Mouse (Mus musculus) limb, embryonic 14.5 days (tissue): ENCODE data around the gene Gm42742. TPM values are rescaled to one million over a fixed set of nuclear protein-coding genes. Genes with fewer than 3 reads are reported as not detected.
A peak's percentile ranks its signal among the peaks of the same experiment; 100 is the strongest.

Source experiments
- ATAC-seq: fragments of 200-750 bp; cut with Nextera tagmentation; 2 replicates; pipeline ENCODE4 v1.8.0; 2017; ENCODE audit warnings: low read depth, moderate number of reproducible peaks, moderate TSS enrichment; ENCODE audit not compliant: low FRiP score
- DNase-seq: peaks from one replicate; pipeline ENCODE4 v3.0.0-alpha.2; 2015; ENCODE audit warnings: low spot score
- H3K27ac ChIP-seq: fragments of 300-500 bp; sonication (generic); replicated peaks from 2 replicates; pipeline ENCODE4 v1.5.1; 2014; ENCODE audit warnings: low read depth, mild to moderate bottlenecking, low read length, moderate library complexity, mixed read lengths
- H3K27me3 ChIP-seq: fragments of 300-500 bp; sonication (generic); 2 replicates; pipeline ENCODE4 v1.6.1; 2014; ENCODE audit warnings: low read length, mixed read lengths; ENCODE audit not compliant: control insufficient read depth, insufficient read depth
- H3K36me3 ChIP-seq: fragments of 300-500 bp; sonication (generic); 2 replicates; pipeline ENCODE4 v1.6.1; 2014; ENCODE audit warnings: mild to moderate bottlenecking, low read length, moderate library complexity, mixed read lengths; ENCODE audit not compliant: control insufficient read depth, insufficient read depth
- H3K4me1 ChIP-seq: fragments of 300-500 bp; sonication (generic); 2 replicates; pipeline ENCODE4 v1.6.1; 2014; ENCODE audit warnings: antibody characterized with exemption, low read length, mixed read lengths; ENCODE audit not compliant: control insufficient read depth, insufficient read depth
- H3K4me2 ChIP-seq: fragments of 300-500 bp; sonication (generic); replicated peaks from 2 replicates; pipeline ENCODE4 v1.6.1; 2014; ENCODE audit warnings: low read depth, mild to moderate bottlenecking, low read length, moderate library complexity; ENCODE audit not compliant: severe bottlenecking
- H3K4me3 ChIP-seq: fragments of 300-500 bp; sonication (generic); replicated peaks from 2 replicates; pipeline ENCODE4 v1.5.1; 2014; ENCODE audit warnings: low read length
- H3K9ac ChIP-seq: fragments of 300-500 bp; sonication (generic); 2 replicates; pipeline ENCODE4 v1.6.1; 2014; ENCODE audit warnings: mild to moderate bottlenecking, low read depth, low read length, moderate library complexity; ENCODE audit not compliant: severe bottlenecking
- H3K9me3 ChIP-seq: fragments of 300-500 bp; sonication (generic); 2 replicates; pipeline ENCODE4 v1.6.1; 2016; ENCODE audit warnings: low read length; ENCODE audit not compliant: control insufficient read depth
- POLR2A ChIP-seq: fragments of 200-500 bp; IDR thresholded peaks from 2 replicates; pipeline ENCODE4 v1.8.0; 2012; ENCODE audit warnings: inconsistent platforms, mild to moderate bottlenecking, moderate library complexity, borderline replicate concordance; ENCODE audit not compliant: insufficient read depth, insufficient read length; ENCODE audit errors: extremely low read depth
- WGBS: fragments of 180-500 bp; shearing (Covaris S2); extraction: QIAGEN DNeasy Blood & Tissue Kit; methylation state at CpG from one replicate; pipeline ENCODE4 v1.1.7; 2014; 5-methylcytosine and 5-hydroxymethylcytosine counted together
- polyA plus RNA-seq, 2 experiments: library from polyadenylated mRNA; depleted of rRNA in 1 of 2; stranded (reverse) in 1 of 2; unstranded in 1 of 2; fragments of >200 nt; fragmentation: Nextera tagmentation in 1 of 2; extraction: Ambion mirVana in 1 of 2; gene quantifications; 2 replicates each; pipeline versions ENCODE4 v1.2.1 to v1.2.3; 2012 to 2014

The Gm42742 gene
- polyA plus RNA-seq, 2 experiments: 37.7 to 143 TPM

- Histone ChIP-seq H3K27me3 (no peaks in the 10 kb centered on the region), H3K4me3 (peak overlapping the region; percentile 96; the same call in 1 of the 2 replicates), H3K9ac (peak overlapping the region; percentile 97; the same call in 1 of the 2 replicates), H3K4me1 (peaks cover 55% of the 10 kb centered on the region), H3K27ac (no peak overlapping the region; the same call in 1 of the 2 replicates), H3K9me3 (no peaks in the 10 kb centered on the region), H3K36me3 (peaks cover 40% of the 10 kb centered on the region), H3K4me2 (peak overlapping the region; percentile 0; the same call in 1 of the 2 replicates)
- 83% methylated on average over 7 of the region's 7 CpGs for WGBS
- TF ChIP-seq POLR2A: no peak
- ATAC-seq (no peak), DNase-seq (no peak)
Observed at GRCm38 (mm10) chr7:127022528-127023271, 1.8 kb upstream of the Gm42742 start.

- peak overlapping the region; percentile 76 for H3K27ac ChIP-seq
- H3K4me3 ChIP-seq: peak overlapping the region; percentile 61
- peak overlapping the region; percentile 85 for H3K4me2 ChIP-seq
- ATAC-seq: no peak
- TF ChIP-seq POLR2A: no peak
- H3K36me3 ChIP-seq: peaks cover 40% of the 10 kb centered on the region
- DNase-seq: no peak
- H3K9ac ChIP-seq: peak overlapping the region; percentile 72
- H3K4me1 ChIP-seq: peaks cover 56% of the 10 kb centered on the region
- H3K27me3 ChIP-seq: no peaks in the 10 kb centered on the region
- H3K9me3 ChIP-seq: no peaks in the 10 kb centered on the region
- 47% methylated on average over 5 of the region's 5 CpGs for WGBS
Observed at GRCm38 (mm10) chr7:127021563-127022527, 948 bp upstream of the Gm42742 start.

- peaks cover 46% of the 10 kb centered on the region for H3K36me3 ChIP-seq
- no peaks in the 10 kb centered on the region for H3K9me3 ChIP-seq
- H3K4me3 ChIP-seq: peak overlapping the region; percentile 61
- peak overlapping the region; percentile 85 for H3K4me2 ChIP-seq
- H3K27me3 ChIP-seq: no peaks in the 10 kb centered on the region
- WGBS: 23% methylated on average over 5 of the region's 5 CpGs
- peak overlapping the region; percentile 76 for H3K27ac ChIP-seq
- no peak for DNase-seq
- peaks cover 62% of the 10 kb centered on the region for H3K4me1 ChIP-seq
- TF ChIP-seq POLR2A: no peak
- peak overlapping the region; percentile 72 for H3K9ac ChIP-seq
- no peak for ATAC-seq
Observed at GRCm38 (mm10) chr7:127020491-127020890, 406 bp downstream of the Gm42742 start.

GRCm38 (mm10) chr7:127020031-127020430, 866 bp downstream of the Gm42742 start:
- Histone ChIP-seq H3K4me2 (peak overlapping the region; percentile 85), H3K27me3 (no peaks in the 10 kb centered on the region), H3K36me3 (peaks cover 46% of the 10 kb centered on the region), H3K9me3 (no peaks in the 10 kb centered on the region), H3K27ac (peak overlapping the region; percentile 76), H3K4me3 (peak overlapping the region; percentile 61), H3K4me1 (peaks cover 66% of the 10 kb centered on the region), H3K9ac (peak overlapping the region; percentile 72)
- no peak for TF ChIP-seq POLR2A
- DNase-seq (no peak), ATAC-seq (no peak)
- WGBS: 66% methylated on average over 3 of the region's 3 CpGs
